Mouse (Mus musculus) heart, postnatal 25 days (tissue): ENCODE data around the gene Pllp. TPM values are rescaled to one million over a fixed set of nuclear protein-coding genes. Genes with fewer than 3 reads are reported as not detected.

Experiments
- DNase-seq: peaks from one replicate; pipeline ENCODE4 v3.0.0; 2022; ENCODE audit warnings: low spot score
- intact Hi-C: fragments of 180-260 bp; cut with DNase I; formaldehyde crosslinking; loops from one replicate; pipeline ENCODE4 v1.15.1; 2025
- total RNA-seq, 2 experiments: library from RNA; stranded (reverse); gene quantifications; 2 replicates each; pipeline ENCODE4 v1.2.3; 2021

The Pllp gene
- total RNA-seq = under 1 TPM in 1 of 2 experiments, not detected in 1; 0.39 TPM

- intact Hi-C loops = no loop called here
Observed at GRCm38 (mm10) chr8:94695994-94696384, at the start of gene Pllp. Gene Pllp, minus strand, starts transcription at chr8:94696278.

GRCm38 (mm10) chr8:94745476-94746184 is 49.6 kb upstream of the Pllp start, which contains the start of gene Ccl22:
Gene Ccl22, plus strand, starts transcription at chr8:94745590.
- intact Hi-C loops = no loop called here
- no peak for DNase-seq

More at GRCm38 (mm10) chr8:94695994-94696384, at the start of gene Pllp:
- DNase-seq = no peak

- intact Hi-C loops = no loop called here
- no peak for DNase-seq
Observed at GRCm38 (mm10) chr8:94744972-94745371, 48.9 kb upstream of the Pllp start.

- intact Hi-C loops = no loop called here
- no peak for DNase-seq
Observed at GRCm38 (mm10) chr8:94744484-94744883, 48.4 kb upstream of the Pllp start.

- intact Hi-C loops = no loop called here
- no peak for DNase-seq
Observed at GRCm38 (mm10) chr8:94741726-94742125, 45.6 kb upstream of the Pllp start.

GRCm38 (mm10) chr8:94740591-94740990 is 44.5 kb upstream of the Pllp start:
- no peak for DNase-seq
- intact Hi-C loops = no loop called here

GRCm38 (mm10) chr8:94739829-94740228 is 43.8 kb upstream of the Pllp start:
- intact Hi-C loops = no loop called here
- DNase-seq = no peak

- no peak for DNase-seq
- intact Hi-C loops = no loop called here
Observed at GRCm38 (mm10) chr8:94735426-94736094, 39.5 kb upstream of the Pllp start.

GRCm38 (mm10) chr8:94734735-94735350 is 38.8 kb upstream of the Pllp start:
- intact Hi-C loops = no loop called here
- DNase-seq = no peak

- DNase-seq = no peak
- intact Hi-C loops = no loop called here
Observed at GRCm38 (mm10) chr8:94733821-94734465, 37.9 kb upstream of the Pllp start.

GRCm38 (mm10) chr8:94729301-94729700 is 33.2 kb upstream of the Pllp start:
- DNase-seq = no peak
- intact Hi-C loops = no loop called here

GRCm38 (mm10) chr8:94725998-94726397 is 29.9 kb upstream of the Pllp start:
- DNase-seq = no peak
- intact Hi-C loops = no loop called here

GRCm38 (mm10) chr8:94716841-94717240 is 20.8 kb upstream of the Pllp start:
- intact Hi-C loops = no loop called here

GRCm38 (mm10) chr8:94715871-94716270 is 19.8 kb upstream of the Pllp start:
- no peak for DNase-seq
- intact Hi-C loops = no loop called here

More at GRCm38 (mm10) chr8:94716841-94717240, 20.8 kb upstream of the Pllp start:
- DNase-seq = no peak

- intact Hi-C loops = loop anchor here (5.0 kb wide), 1 partner anchor 58 kb away; the partner anchor contains the start of gene Cx3cl1
- DNase-seq = no peak
Observed at GRCm38 (mm10) chr8:94714556-94714955, 18.5 kb upstream of the Pllp start.

- peak; percentile 40 for DNase-seq
- intact Hi-C loops = loop anchor here (5.0 kb wide), 1 partner anchor 61 kb away; the partner anchor contains the start of gene Cx3cl1
Observed at GRCm38 (mm10) chr8:94711160-94711718, 15.2 kb upstream of the Pllp start.

- intact Hi-C loops = loop anchor here (5.0 kb wide), 1 partner anchor 62 kb away; the partner anchor contains the start of gene Cx3cl1
Observed at GRCm38 (mm10) chr8:94710336-94710735, 14.3 kb upstream of the Pllp start.

GRCm38 (mm10) chr8:94706732-94707395 is 10.8 kb upstream of the Pllp start:
- DNase-seq = peak; percentile 28
- intact Hi-C loops = loop anchor here (2.0 to 5.0 kb wide), 2 partner anchors 78 to 200 kb away; no protein-coding TSS in a partner anchor

More at GRCm38 (mm10) chr8:94710336-94710735, 14.3 kb upstream of the Pllp start:
- no peak for DNase-seq

GRCm38 (mm10) chr8:94705581-94706245 is 9.6 kb upstream of the Pllp start:
- intact Hi-C loops = loop anchor here (2.0 to 5.0 kb wide), 2 partner anchors 79 to 202 kb away; no protein-coding TSS in a partner anchor
- DNase-seq = no peak
